Mouse (Mus musculus) layer of hippocampus, adult 11-12 months (tissue): ENCODE results near the gene 9230102O04Rik.

Experiments used
- DNase-seq: peaks from one replicate; pipeline ENCODE4 v3.0.0; 2022; ENCODE audit warnings: low spot score

The 9230102O04Rik gene

GRCm38 (mm10) chr2:9885217-9885770, 4.0 kb downstream of the 9230102O04Rik start:
- DNase-seq = no peak

GRCm38 (mm10) chr2:9884533-9885216, 4.7 kb downstream of the 9230102O04Rik start:
- no peak for DNase-seq

GRCm38 (mm10) chr2:9883803-9884532, 5.4 kb downstream of the 9230102O04Rik start:
- no peak for DNase-seq

- no peak for DNase-seq
Observed at GRCm38 (mm10) chr2:9882926-9883802, 6.2 kb downstream of the 9230102O04Rik start.

- no peak for DNase-seq
Observed at GRCm38 (mm10) chr2:9882371-9882925, 6.9 kb downstream of the 9230102O04Rik start.

GRCm38 (mm10) chr2:9881611-9882023, 7.7 kb downstream of the 9230102O04Rik start:
- DNase-seq = no peak

GRCm38 (mm10) chr2:9881051-9881591, 8.2 kb downstream of the 9230102O04Rik start, which contains the start of gene 4930412O13Rik:
TSS of gene 4930412O13Rik (plus strand) at chr2:9881252.
- DNase-seq = no peak

- no peak for DNase-seq
Observed at GRCm38 (mm10) chr2:9880271-9880670, 9.1 kb downstream of the 9230102O04Rik start.

- peak; percentile 41 for DNase-seq
Observed at GRCm38 (mm10) chr2:9879493-9879892, 9.8 kb downstream of the 9230102O04Rik start.

GRCm38 (mm10) chr2:9879092-9879491, 10.2 kb downstream of the 9230102O04Rik start:
- DNase-seq = no peak

GRCm38 (mm10) chr2:9878564-9879081, 10.7 kb downstream of the 9230102O04Rik start:
- DNase-seq = no peak

GRCm38 (mm10) chr2:9877966-9878563, 11.3 kb downstream of the 9230102O04Rik start:
- DNase-seq = no peak

GRCm38 (mm10) chr2:9877326-9877690, 12.0 kb downstream of the 9230102O04Rik start:
- no peak for DNase-seq

GRCm38 (mm10) chr2:9876621-9877325, 12.6 kb downstream of the 9230102O04Rik start:
- DNase-seq = no peak

GRCm38 (mm10) chr2:9875676-9876357, 13.5 kb downstream of the 9230102O04Rik start:
- no peak for DNase-seq

- DNase-seq = no peak
Observed at GRCm38 (mm10) chr2:9875220-9875619, 14.1 kb downstream of the 9230102O04Rik start.

- DNase-seq = no peak
Observed at GRCm38 (mm10) chr2:9874467-9875219, 14.7 kb downstream of the 9230102O04Rik start.

- DNase-seq = no peak
Observed at GRCm38 (mm10) chr2:9873757-9874156, 15.6 kb downstream of the 9230102O04Rik start.

- no peak for DNase-seq
Observed at GRCm38 (mm10) chr2:9872682-9873081, 16.7 kb downstream of the 9230102O04Rik start.
